Mouse (Mus musculus): ENCODE results near the gene Mafk.

DNA sequence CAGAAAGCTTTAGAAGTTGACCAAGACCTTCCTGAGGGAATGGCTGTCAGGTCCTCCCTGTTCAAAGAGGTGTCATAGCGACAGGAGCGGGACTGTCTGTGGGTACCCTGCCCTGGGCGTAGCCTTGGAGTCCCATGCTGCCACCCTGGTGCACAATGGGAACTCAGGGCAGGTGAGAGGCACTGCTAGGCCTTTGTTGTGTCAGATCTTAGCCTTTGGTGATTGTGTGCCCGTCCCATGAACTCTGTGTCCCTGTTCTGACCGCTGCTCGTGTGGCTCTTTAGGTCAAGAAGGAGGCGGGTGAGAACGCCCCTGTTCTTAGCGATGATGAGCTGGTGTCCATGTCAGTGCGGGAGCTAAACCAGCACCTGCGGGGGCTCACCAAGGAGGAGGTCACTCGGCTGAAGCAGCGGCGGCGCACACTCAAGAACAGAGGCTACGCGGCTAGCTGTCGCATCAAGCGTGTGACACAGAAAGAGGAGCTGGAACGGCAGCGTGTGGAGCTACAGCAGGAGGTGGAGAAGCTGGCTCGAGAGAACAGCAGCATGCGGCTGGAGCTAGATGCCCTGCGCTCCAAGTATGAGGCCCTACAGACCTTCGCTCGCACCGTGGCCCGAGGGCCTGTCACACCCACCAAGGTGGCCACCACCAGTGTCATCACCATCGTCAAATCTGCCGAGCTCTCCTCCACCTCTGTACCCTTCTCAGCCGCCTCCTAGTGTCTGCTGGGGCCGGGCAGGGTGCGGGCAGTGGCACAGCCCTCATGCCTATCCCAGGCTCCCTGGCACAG, 8.7 kb downstream of the Mafk start:
- TF ChIP-seq CTCF (IDR thresholded peaks at IDR 0.05; ENCODE audit: low read depth): no peak
- no peak for TF ChIP-seq EP300 (optimal IDR thresholded peaks at IDR 0.05)

Measured in stomach, postnatal 0 days (tissue).